Mouse (Mus musculus): ENCODE measurements around the gene Lrrc10. TPM values are rescaled to one million over a fixed set of nuclear protein-coding genes. Genes with fewer than 3 reads are reported as not detected.
A peak's percentile ranks its signal among the peaks of the same experiment; 100 is the strongest.

Lrrc10 gene
- polyA plus RNA-seq (2014; fragmentation: Nextera tagmentation; extraction: Ambion mirVana) = 0.21 and 0.23 TPM in 2 replicates

DNA sequence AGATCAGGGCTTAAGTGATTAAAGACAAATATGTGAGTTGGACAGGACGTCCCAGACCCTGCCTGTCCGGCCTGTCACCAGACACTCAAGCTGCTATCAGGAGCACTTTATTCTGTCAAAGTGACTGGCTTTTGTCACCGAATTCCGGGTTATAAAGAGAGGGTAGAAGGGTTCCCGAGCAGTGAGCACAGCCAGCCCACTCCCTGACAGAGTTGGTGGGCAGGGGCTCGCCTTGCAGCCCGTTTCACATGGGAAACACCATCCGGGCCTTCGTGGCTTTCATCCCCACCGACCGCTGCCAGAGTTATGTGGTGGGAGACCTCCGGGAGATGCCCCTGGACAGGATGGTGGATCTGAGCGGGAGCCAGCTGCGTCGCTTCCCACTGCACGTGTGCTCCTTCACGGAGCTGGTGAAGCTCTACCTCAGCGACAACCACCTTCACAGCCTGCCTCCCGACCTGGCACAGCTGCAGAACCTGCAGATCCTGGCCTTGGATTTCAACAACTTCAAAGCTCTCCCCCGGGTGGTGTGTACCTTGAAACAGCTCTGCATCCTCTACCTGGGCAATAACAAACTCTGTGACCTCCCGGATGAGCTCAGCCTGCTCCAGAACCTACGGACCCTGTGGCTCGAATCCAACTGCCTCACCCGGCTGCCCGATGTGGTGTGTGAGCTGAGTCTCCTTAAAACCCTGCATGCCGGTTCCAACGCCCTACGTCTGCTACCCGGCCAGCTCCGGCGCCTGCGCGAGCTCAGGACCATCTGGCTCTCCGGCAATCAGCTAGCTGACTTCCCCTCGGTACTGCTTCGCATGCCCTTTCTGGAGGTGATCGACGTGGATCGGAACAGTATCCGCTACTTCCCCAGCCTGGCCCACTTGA lies at the start of gene Lrrc10:
Lrrc10 (plus strand) TSS at position 167 of the 882 bp plus-strand sequence.
- ATAC-seq (replicated peaks; ENCODE audit: low FRiP score) (no peak), DNase-seq (ENCODE audit: low spot score) (no peak)
- H3K27ac ChIP-seq (ENCODE audit: low read depth, low read length) = no peak within 1 kb of the TSS
- 0 out of 2 replicates have a peak, but pooled peaks cover 7% of the 10 kb centered on the region for H3K27me3 ChIP-seq (replicated peaks; ENCODE audit: control insufficient read depth, insufficient read depth, low read length)
- H3K4me1 ChIP-seq (replicated peaks; ENCODE audit: control insufficient read depth, insufficient read depth, low read length) = peaks cover 12% of the 10 kb centered on the region
- no peak within 1 kb of the TSS for H3K4me3 ChIP-seq (ENCODE audit: low read depth, low read length)
- peaks cover 6% of the 10 kb centered on the region; the same call in 1 of the 2 replicates for H3K36me3 ChIP-seq (ENCODE audit: control insufficient read depth, insufficient read depth, low read length)
- H3K9ac ChIP-seq (ENCODE audit: low read depth, low read length) = no peak within 1 kb of the TSS
- no peaks in the 10 kb centered on the region for H3K9me3 ChIP-seq (ENCODE audit: control insufficient read depth, low read length)
- 42% methylated on average over 40 of the region's 40 CpGs for WGBS
- H3K4me2 ChIP-seq = peak within 1 kb of the TSS; percentile 49

DNA sequence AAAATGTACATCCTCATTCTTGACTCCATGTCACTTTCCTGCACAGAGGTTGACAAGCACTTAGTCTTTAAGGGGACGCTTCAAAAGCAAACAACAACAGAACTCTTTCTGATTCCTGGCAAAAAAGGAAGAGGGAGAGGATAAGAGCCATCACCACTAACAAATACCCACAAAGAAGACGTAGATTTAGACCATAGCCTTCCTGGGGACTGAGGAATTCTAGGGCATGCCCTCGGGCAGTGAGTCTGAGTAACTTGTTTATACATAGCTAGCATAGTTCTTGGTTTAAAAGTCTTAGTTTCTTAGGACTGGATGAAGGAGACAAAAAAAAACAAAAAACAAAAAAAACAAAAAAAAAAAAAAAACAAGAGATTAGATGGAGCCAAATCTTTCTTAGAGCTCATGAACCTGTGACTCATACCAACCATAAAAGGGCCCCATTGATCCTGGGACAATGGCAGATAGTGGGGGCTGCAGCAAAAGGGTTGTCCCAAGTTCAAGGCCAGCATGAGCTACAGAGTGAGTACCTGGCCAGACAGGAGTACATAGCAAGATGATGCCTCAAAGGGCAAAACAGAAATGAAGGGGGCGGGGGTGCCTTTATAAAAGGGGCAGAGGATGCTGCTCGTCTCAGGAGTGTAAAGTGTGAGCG lies 49.4 kb upstream of the Lrrc10 start:
- H3K4me2 ChIP-seq = no peak overlapping the region
- ATAC-seq (replicated peaks; ENCODE audit: low FRiP score) = no peak
- no peak for DNase-seq (ENCODE audit: low spot score)
- WGBS = 58% methylated on average over 6 of the region's 6 CpGs
- no peak overlapping the region for H3K27ac ChIP-seq (ENCODE audit: low read depth, low read length)
- no peaks in the 10 kb centered on the region for H3K27me3 ChIP-seq (replicated peaks; ENCODE audit: control insufficient read depth, insufficient read depth, low read length)
- no peak overlapping the region for H3K4me3 ChIP-seq (ENCODE audit: low read depth, low read length)
- no peaks in the 10 kb centered on the region for H3K36me3 ChIP-seq (ENCODE audit: control insufficient read depth, insufficient read depth, low read length)
- H3K9ac ChIP-seq (ENCODE audit: low read depth, low read length) = no peak overlapping the region
- no peaks in the 10 kb centered on the region for H3K9me3 ChIP-seq (ENCODE audit: control insufficient read depth, low read length)
- no peaks in the 10 kb centered on the region for H3K4me1 ChIP-seq (replicated peaks; ENCODE audit: control insufficient read depth, insufficient read depth, low read length)

DNA sequence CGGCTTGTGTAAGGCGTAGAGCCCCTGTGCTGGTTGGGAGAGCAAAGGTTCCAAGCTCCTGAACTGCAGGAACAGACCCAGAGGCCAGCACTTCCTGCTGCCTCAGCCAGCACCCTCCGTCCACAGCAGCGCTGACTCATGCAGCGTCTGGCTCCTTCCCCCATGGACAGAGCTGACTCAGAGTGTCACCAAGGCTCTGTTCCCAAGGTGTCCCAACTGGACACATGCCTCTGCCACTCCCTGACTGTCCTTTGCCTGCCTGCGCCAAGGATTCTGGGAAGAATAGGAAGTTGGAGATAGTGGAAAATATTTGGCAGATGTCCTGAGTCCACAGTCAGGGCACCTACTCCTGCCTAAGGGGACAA lies 48.9 kb upstream of the Lrrc10 start:
- Histone ChIP-seq H3K36me3 (ENCODE audit: control insufficient read depth, insufficient read depth, low read length) (no peaks in the 10 kb centered on the region), H3K27ac (ENCODE audit: low read depth, low read length) (no peak overlapping the region), H3K27me3 (replicated peaks; ENCODE audit: control insufficient read depth, insufficient read depth, low read length) (no peaks in the 10 kb centered on the region), H3K4me3 (ENCODE audit: low read depth, low read length) (no peak overlapping the region), H3K9me3 (ENCODE audit: control insufficient read depth, low read length) (no peaks in the 10 kb centered on the region), H3K9ac (ENCODE audit: low read depth, low read length) (no peak overlapping the region), H3K4me1 (replicated peaks; ENCODE audit: control insufficient read depth, insufficient read depth, low read length) (no peaks in the 10 kb centered on the region), H3K4me2 (no peak overlapping the region)
- peak; percentile 43 for DNase-seq (ENCODE audit: low spot score)
- 0 out of 2 replicates have a peak, but pooled peaks have one; percentile 29 for ATAC-seq (replicated peaks; ENCODE audit: low FRiP score)
- WGBS = 49% methylated on average over 6 of the region's 6 CpGs

DNA sequence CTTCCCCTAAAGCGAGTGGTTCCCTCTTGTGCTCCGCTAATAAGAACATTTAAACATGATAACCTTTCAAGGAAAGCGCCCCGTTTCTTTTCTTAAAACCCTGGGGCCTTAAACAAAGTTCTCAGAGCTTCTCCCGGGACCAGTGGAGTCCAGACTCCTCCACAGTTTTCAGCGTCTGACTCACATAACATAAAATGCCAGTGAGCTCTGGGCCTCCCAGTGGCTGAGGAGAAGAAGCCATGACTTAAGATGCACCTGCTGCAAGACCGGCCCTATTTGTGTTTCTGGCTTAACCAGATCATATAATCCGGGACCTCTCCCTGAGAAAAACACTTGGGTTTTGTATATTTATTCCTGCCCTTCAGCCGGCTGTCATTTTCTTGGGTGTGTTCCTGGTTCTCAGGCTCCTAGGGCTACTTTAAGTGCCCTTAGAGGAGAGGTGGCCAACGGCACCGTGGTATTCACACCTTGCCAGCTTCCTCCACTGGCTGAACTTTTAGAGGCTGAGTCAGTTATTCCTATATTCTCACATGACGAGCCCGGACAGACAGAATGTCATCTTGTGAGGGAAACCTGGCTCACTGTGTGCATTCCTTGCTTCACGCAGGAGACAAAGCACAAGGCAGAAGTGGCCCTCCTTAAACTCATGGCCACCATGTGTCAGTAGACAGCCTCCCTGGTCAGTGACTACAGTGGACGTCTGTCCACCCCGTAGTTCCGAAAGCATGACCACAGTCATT lies 46.3 kb upstream of the Lrrc10 start:
- Histone ChIP-seq H3K27me3 (replicated peaks; ENCODE audit: control insufficient read depth, insufficient read depth, low read length) (no peaks in the 10 kb centered on the region), H3K36me3 (ENCODE audit: control insufficient read depth, insufficient read depth, low read length) (no peaks in the 10 kb centered on the region), H3K4me3 (ENCODE audit: low read depth, low read length) (no peak overlapping the region), H3K4me2 (no peak overlapping the region), H3K9ac (ENCODE audit: low read depth, low read length) (no peak overlapping the region), H3K27ac (ENCODE audit: low read depth, low read length) (no peak overlapping the region), H3K4me1 (replicated peaks; ENCODE audit: control insufficient read depth, insufficient read depth, low read length) (no peaks in the 10 kb centered on the region), H3K9me3 (ENCODE audit: control insufficient read depth, low read length) (no peaks in the 10 kb centered on the region)
- DNase-seq (ENCODE audit: low spot score) (no peak), ATAC-seq (replicated peaks; ENCODE audit: low FRiP score) (no peak)
- 78% methylated on average over 17 of the region's 17 CpGs for WGBS

DNA sequence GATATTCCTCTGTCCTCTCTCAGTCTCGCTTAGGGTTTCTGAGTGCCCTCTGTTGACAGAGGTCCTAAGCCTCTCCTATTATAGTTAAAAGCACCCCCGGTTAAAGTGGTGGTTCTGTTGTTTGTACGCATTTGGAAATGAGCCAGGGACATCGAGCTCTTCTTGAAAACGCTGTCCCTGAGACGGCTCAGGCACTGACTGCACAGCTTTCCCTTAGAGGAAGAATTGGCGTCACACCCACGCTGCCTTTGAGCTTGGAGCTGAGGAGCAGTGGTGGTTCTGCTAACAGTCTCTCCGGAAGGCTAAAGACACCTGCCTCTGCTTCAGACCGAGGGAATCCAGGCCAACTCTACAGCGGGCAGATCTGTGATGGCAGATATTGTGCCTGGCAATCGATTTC lies 44.2 kb upstream of the Lrrc10 start:
- Histone ChIP-seq H3K36me3 (ENCODE audit: control insufficient read depth, insufficient read depth, low read length) (no peaks in the 10 kb centered on the region), H3K27me3 (replicated peaks; ENCODE audit: control insufficient read depth, insufficient read depth, low read length) (no peaks in the 10 kb centered on the region), H3K4me1 (replicated peaks; ENCODE audit: control insufficient read depth, insufficient read depth, low read length) (no peaks in the 10 kb centered on the region), H3K27ac (ENCODE audit: low read depth, low read length) (no peak overlapping the region), H3K4me3 (ENCODE audit: low read depth, low read length) (no peak overlapping the region), H3K9me3 (ENCODE audit: control insufficient read depth, low read length) (no peaks in the 10 kb centered on the region), H3K4me2 (no peak overlapping the region), H3K9ac (ENCODE audit: low read depth, low read length) (no peak overlapping the region)
- DNase-seq (ENCODE audit: low spot score) (no peak), ATAC-seq (replicated peaks; ENCODE audit: low FRiP score) (no peak)
- 68% methylated on average over 12 of the region's 12 CpGs for WGBS

DNA sequence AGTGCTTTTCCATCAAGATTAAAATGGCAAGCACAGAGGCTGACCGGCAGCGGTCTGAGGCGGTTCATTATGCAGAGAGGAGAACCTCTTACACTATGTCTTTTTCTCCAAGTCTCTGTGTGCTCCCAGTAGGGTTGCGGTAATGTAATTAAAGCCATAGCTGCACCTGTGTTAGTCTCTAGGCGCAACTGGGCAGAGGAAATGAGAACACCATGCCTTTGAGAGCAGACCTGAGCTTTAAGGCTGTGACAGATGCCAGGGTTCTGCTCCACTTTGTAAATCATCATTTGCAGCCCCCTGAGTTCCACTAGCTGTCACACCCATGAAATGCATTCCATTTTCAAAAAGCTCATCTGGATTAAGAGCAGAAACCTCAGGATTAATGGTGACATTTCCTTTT lies 40.4 kb upstream of the Lrrc10 start:
- Histone ChIP-seq H3K9ac (ENCODE audit: low read depth, low read length) (no peak overlapping the region), H3K4me1 (replicated peaks; ENCODE audit: control insufficient read depth, insufficient read depth, low read length) (no peaks in the 10 kb centered on the region), H3K27ac (ENCODE audit: low read depth, low read length) (no peak overlapping the region), H3K36me3 (ENCODE audit: control insufficient read depth, insufficient read depth, low read length) (no peaks in the 10 kb centered on the region), H3K9me3 (ENCODE audit: control insufficient read depth, low read length) (no peaks in the 10 kb centered on the region), H3K27me3 (replicated peaks; ENCODE audit: control insufficient read depth, insufficient read depth, low read length) (no peaks in the 10 kb centered on the region), H3K4me3 (ENCODE audit: low read depth, low read length) (no peak overlapping the region), H3K4me2 (no peak overlapping the region)
- ATAC-seq (replicated peaks; ENCODE audit: low FRiP score) = no peak
- no peak for DNase-seq (ENCODE audit: low spot score)
- WGBS = 73% methylated on average over 5 of the region's 5 CpGs

DNA sequence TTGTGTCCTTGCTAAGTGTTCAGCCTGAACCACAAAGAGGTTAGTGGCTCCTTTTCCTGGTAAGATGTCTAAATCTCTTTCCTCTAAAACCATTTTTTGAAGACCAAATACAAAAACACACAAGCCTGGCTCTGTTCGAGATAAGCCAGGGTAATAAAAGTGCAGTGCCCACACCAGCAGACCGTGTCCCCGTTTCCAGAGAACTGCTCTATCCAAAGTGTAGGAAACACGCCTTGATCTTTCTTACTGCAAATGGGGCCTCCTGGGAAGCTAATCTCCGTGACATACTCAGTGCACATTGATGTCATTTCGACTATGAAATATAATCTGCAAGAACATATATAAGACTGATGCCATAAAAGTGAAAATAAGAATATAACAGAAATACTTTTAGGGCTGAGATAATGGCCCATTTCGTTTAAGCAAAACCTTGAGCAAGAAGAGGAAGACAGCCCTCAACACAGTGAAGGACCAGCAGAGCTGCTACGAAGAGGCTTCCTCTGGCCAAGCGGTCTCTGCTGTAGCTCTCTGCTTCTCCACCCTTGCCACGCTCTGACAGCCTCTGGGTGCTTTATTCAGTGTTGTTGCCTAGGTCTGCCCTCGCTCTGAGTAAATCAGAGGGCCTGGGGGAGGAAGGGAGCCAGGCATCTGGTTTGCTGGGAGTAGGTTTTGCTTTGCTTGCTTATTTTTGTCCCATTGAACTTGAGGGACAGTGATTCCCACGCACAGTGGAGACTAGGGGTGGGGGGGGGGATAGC lies 39.3 kb upstream of the Lrrc10 start:
- H3K9me3 ChIP-seq (ENCODE audit: control insufficient read depth, low read length) = no peaks in the 10 kb centered on the region
- H3K36me3 ChIP-seq (ENCODE audit: control insufficient read depth, insufficient read depth, low read length) = no peaks in the 10 kb centered on the region
- H3K4me1 ChIP-seq (replicated peaks; ENCODE audit: control insufficient read depth, insufficient read depth, low read length) = no peaks in the 10 kb centered on the region
- DNase-seq (ENCODE audit: low spot score) = no peak
- ATAC-seq (replicated peaks; ENCODE audit: low FRiP score) = no peak
- no peak overlapping the region for H3K4me2 ChIP-seq
- H3K9ac ChIP-seq (ENCODE audit: low read depth, low read length) = no peak overlapping the region
- 67% methylated on average over 12 of the region's 12 CpGs for WGBS
- no peak overlapping the region for H3K4me3 ChIP-seq (ENCODE audit: low read depth, low read length)
- no peak overlapping the region for H3K27ac ChIP-seq (ENCODE audit: low read depth, low read length)
- no peaks in the 10 kb centered on the region for H3K27me3 ChIP-seq (replicated peaks; ENCODE audit: control insufficient read depth, insufficient read depth, low read length)

DNA sequence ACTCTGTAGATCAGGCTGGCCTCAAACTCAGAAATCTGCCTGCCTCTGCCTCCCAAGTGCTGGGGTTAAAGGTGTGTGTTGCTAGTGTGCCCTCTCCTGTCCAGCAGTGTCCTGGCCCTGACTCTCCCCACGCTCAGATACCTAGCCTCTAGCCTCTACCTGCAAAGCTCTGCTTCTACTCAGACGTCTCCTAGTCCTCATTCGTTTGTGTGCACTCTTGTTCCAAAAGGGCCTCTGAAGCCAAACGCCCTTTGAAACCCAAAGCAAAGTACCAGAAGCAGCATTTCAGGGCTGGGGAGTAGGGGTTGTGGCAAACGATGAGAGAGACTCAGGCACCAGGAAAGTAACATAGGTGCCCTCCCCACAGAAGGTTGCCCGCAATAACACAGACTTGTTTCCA lies 35.5 kb upstream of the Lrrc10 start:
- Histone ChIP-seq H3K27me3 (replicated peaks; ENCODE audit: control insufficient read depth, insufficient read depth, low read length) (no peaks in the 10 kb centered on the region), H3K27ac (ENCODE audit: low read depth, low read length) (no peak overlapping the region), H3K4me1 (replicated peaks; ENCODE audit: control insufficient read depth, insufficient read depth, low read length) (no peaks in the 10 kb centered on the region), H3K4me2 (no peak overlapping the region), H3K9me3 (ENCODE audit: control insufficient read depth, low read length) (no peaks in the 10 kb centered on the region), H3K36me3 (ENCODE audit: control insufficient read depth, insufficient read depth, low read length) (no peaks in the 10 kb centered on the region), H3K4me3 (ENCODE audit: low read depth, low read length) (no peak overlapping the region), H3K9ac (ENCODE audit: low read depth, low read length) (no peak overlapping the region)
- ATAC-seq (replicated peaks; ENCODE audit: low FRiP score) (no peak), DNase-seq (ENCODE audit: low spot score) (no peak)
- WGBS = 81% methylated on average over 6 of the region's 6 CpGs

Measured in liver, embryonic 11.5 days (tissue).